Mouse (Mus musculus) midbrain, embryonic 16.5 days (tissue): ENCODE measurements around the gene Nlrp4f. TPM values are rescaled to one million over a fixed set of nuclear protein-coding genes. Genes with fewer than 3 reads are reported as not detected.

Source experiments
- ATAC-seq: fragments of 200-750 bp; cut with Nextera tagmentation; 2 replicates; pipeline ENCODE4 v1.8.0; 2017; ENCODE audit warnings: moderate TSS enrichment
- H3K27ac ChIP-seq: fragments of 300-500 bp; sonication (generic); 2 replicates; pipeline ENCODE4 v1.5.1; 2014; ENCODE audit warnings: mild to moderate bottlenecking, low read length, mixed read lengths
- H3K27me3 ChIP-seq: fragments of 300-500 bp; sonication (generic); 2 replicates; pipeline ENCODE4 v1.6.1; 2014; ENCODE audit warnings: low read depth, low read length, mixed read lengths; ENCODE audit not compliant: control insufficient read depth, insufficient read depth
- H3K36me3 ChIP-seq: fragments of 300-500 bp; sonication (generic); 2 replicates; pipeline ENCODE4 v1.6.1; 2014; ENCODE audit warnings: mild to moderate bottlenecking, low read length, moderate library complexity, mixed read lengths; ENCODE audit not compliant: control insufficient read depth, insufficient read depth
- H3K4me1 ChIP-seq: fragments of 300-500 bp; sonication (generic); 2 replicates; pipeline ENCODE4 v1.6.1; 2014; ENCODE audit warnings: mild to moderate bottlenecking, low read length, mixed read lengths; ENCODE audit not compliant: control insufficient read depth, insufficient read depth
- H3K4me2 ChIP-seq: fragments of 300-500 bp; sonication (generic); 2 replicates; pipeline ENCODE4 v1.6.1; 2014; ENCODE audit warnings: mild to moderate bottlenecking, low read length, mixed read lengths
- H3K4me3 ChIP-seq: fragments of 300-500 bp; sonication (generic); 2 replicates; pipeline ENCODE4 v1.5.1; 2014; ENCODE audit warnings: low read depth, mild to moderate bottlenecking, low read length, moderate library complexity, mixed read lengths
- H3K9ac ChIP-seq: fragments of 300-500 bp; sonication (generic); 2 replicates; pipeline ENCODE4 v1.6.1; 2014; ENCODE audit warnings: low read depth, low read length, mixed read lengths
- H3K9me3 ChIP-seq: fragments of 300-500 bp; sonication (generic); replicated peaks from 2 replicates; pipeline ENCODE4 v1.6.1; 2014; ENCODE audit warnings: mild to moderate bottlenecking, low read length, mixed read lengths; ENCODE audit not compliant: control insufficient read depth, poor library complexity, severe bottlenecking
- WGBS: fragments of 180-500 bp; shearing (Covaris S2); extraction: QIAGEN DNeasy Blood & Tissue Kit; methylation state at CpG from one replicate; pipeline ENCODE4 v1.1.7; 2014; 5-methylcytosine and 5-hydroxymethylcytosine counted together
- polyA plus RNA-seq: library from polyadenylated mRNA; unstranded; fragments of >200 nt; fragmentation: Nextera tagmentation; extraction: Ambion mirVana; gene quantifications from 2 replicates; pipeline ENCODE4 v1.2.1, GENCODE M21; 2015

The Nlrp4f gene
- polyA plus RNA-seq = not detected in 2 replicates

DNA sequence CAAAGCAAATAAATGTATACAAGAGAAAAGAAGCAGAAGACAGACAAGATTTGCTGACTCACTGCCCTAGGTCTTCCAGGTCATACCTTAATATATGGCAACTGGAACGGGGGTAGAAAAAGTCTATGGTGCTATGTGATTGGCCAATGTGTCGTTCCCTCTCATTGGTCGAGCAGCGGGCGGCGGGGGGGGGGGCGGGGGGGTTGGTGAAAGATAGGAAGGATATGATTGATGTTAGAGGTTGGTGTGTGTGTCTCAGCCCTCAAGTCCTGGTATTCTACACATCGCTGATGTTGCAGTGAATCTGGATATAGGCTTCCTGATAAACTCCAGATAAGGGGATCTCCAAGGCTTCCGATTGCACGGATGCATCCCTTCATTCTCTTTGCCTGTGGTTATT, at the start of gene Nlrp4f:
Gene Nlrp4f, minus strand, starts transcription at position 101 of the 400 bp plus-strand sequence.
- ATAC-seq = no peak
- no peaks in the 10 kb centered on the region for H3K36me3 ChIP-seq
- no peak within 1 kb of the TSS for H3K27ac ChIP-seq
- no peaks in the 10 kb centered on the region for H3K27me3 ChIP-seq
- no peaks in the 10 kb centered on the region; the same call in 1 of the 2 replicates for H3K9me3 ChIP-seq
- H3K4me1 ChIP-seq = no peaks in the 10 kb centered on the region
- no peak within 1 kb of the TSS for H3K4me3 ChIP-seq
- H3K4me2 ChIP-seq = no peak within 1 kb of the TSS
- H3K9ac ChIP-seq = no peak within 1 kb of the TSS
- 90% methylated on average over 10 of the region's 10 CpGs for WGBS

DNA sequence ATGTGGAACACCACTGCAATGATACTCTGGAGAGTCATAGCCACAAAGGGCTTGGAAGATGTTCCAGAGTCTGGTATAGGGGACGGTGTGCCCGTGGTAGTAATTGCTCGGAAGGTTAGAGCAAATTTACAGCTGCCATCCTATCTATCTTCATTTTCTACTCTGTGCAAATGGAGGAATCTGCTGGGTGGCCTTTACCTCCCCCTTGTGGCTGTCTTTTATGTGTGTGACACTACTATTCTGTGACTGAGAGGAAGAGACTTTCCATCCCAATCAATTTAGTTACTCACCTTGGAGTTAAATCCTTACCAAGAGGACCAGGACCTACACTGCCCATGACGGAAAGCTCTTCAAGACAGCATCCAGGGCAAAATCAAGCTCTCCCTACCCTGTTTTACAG, 37.5 kb upstream of the Nlrp4f start:
- Histone ChIP-seq H3K36me3 (peaks cover 10% of the 10 kb centered on the region; the same call in 1 of the 2 replicates), H3K4me3 (no peak overlapping the region), H3K9ac (no peak overlapping the region), H3K4me2 (no peak overlapping the region), H3K4me1 (peaks cover 14% of the 10 kb centered on the region), H3K27ac (no peak overlapping the region), H3K9me3 (peaks cover 17% of the 10 kb centered on the region; the same call in 1 of the 2 replicates), H3K27me3 (no peaks in the 10 kb centered on the region)
- no peak for ATAC-seq
- 99% methylated on average over 4 of the region's 4 CpGs for WGBS

DNA sequence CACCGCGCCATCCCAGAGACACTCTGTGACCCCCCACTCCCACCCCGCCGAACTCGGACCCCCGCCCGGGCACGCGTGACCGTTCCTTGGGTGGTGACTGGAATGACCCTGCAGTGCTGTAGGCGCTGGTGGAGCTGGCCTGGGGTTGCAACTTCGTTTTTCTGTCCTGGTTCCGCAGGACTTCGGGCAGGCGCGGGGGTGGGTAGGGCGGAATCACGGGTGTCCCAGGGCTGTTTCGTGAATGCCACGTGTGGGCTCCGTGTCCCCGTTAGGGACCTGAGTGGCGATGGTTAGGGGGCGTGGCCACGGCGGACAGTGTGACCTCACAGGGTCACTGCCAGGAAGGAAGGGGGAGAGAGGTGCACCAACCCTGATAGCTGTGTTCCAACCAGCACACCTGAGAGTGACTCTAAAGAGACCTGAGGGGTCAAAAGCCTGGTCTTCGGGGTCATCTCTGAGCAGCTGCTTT, 36.6 kb upstream of the Nlrp4f start:
- whole genome bisulfite sequencing = 40% methylated on average over 27 of the region's 27 CpGs
- Histone ChIP-seq H3K36me3 (peaks cover 6% of the 10 kb centered on the region; the same call in 1 of the 2 replicates), H3K9ac (peak overlapping the region; percentile 78; the same call in 1 of the 2 replicates)

DNA sequence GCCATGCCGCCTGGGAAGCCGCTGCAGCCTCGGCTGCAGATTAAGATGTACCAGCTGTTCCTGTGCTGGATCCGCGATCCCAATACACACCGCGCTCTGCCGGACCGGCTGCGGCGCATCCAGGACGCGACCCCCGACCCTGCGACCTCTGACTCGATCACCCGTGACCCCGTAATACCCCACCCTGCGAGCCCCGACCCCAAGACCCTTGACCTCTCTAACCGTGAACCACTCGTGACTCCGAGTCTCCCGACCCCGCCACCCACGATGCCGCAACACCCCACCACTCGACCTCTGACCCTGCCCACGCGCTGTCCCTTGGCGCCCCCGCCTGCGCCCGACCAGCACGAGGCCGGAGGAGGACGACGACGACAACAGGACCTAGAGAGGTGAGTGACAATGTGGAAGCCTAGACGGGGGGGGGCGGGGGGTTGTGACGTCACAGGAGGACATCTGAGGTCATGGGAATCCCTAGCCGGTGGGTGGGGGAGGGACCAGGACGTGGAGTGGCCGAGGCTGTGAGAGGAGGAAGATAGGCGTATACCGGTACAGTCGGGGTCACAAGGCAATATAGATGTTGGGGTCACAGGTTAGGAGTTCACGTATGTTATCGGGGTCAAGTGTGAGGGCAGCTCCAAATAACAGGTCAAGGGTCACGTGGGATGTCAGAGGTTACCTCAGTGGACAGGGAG, 36.0 kb upstream of the Nlrp4f start:
- peaks cover 6% of the 10 kb centered on the region; the same call in 1 of the 2 replicates for H3K36me3 ChIP-seq
- H3K9ac ChIP-seq = peak overlapping the region; percentile 78
- peak overlapping the region; percentile 93 for H3K27ac ChIP-seq
- no peaks in the 10 kb centered on the region for H3K27me3 ChIP-seq
- peaks cover 15% of the 10 kb centered on the region; the same call in 1 of the 2 replicates for H3K9me3 ChIP-seq
- peak overlapping the region; percentile 100 for H3K4me2 ChIP-seq
- peaks cover 14% of the 10 kb centered on the region for H3K4me1 ChIP-seq
- WGBS = 5% methylated on average over 50 of the region's 51 CpGs
- no peak; the same call in 1 of the 2 replicates for ATAC-seq
- H3K4me3 ChIP-seq = peak overlapping the region; percentile 63

More for the DNA sequence above, 36.6 kb upstream of the Nlrp4f start:
- Histone ChIP-seq H3K4me3 (peak overlapping the region; percentile 63), H3K27me3 (no peaks in the 10 kb centered on the region), H3K27ac (no peak overlapping the region), H3K4me2 (peak overlapping the region; percentile 100), H3K9me3 (peaks cover 15% of the 10 kb centered on the region; the same call in 1 of the 2 replicates), H3K4me1 (peaks cover 14% of the 10 kb centered on the region)
- ATAC-seq = no peak

DNA sequence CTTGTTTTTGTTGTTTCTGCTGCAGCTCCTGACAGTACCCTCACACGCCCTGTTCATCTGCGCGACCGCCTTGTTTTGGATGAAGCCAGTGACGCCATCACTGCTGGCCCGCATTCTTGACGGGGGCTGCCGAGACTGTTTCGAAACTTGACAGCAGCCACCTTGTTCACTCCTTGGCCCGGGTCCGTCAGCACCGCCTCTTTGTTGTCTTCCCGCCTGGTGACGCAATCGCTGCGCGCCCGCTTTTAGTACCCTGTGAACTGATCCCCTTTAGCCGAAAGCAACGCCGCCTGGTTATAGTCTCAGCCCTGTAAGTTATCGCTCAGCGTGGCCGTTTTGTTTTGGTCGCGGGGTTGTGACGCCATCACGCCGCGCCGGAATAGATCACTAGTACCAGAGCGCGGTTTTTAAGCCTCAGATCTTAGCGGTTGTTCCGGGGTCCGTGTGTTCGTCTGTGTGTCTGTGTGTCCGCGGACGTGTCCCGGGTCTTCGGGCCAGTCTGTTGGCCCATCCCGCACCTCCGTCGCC, 35.4 kb upstream of the Nlrp4f start:
- peak; percentile 90 for ATAC-seq
- peak overlapping the region; percentile 63 for H3K4me3 ChIP-seq
- peak overlapping the region; percentile 78 for H3K9ac ChIP-seq
- peak overlapping the region; percentile 93 for H3K27ac ChIP-seq
- H3K4me2 ChIP-seq = peak overlapping the region; percentile 100
- peaks cover 14% of the 10 kb centered on the region for H3K4me1 ChIP-seq
- WGBS = under 1% methylated on average over 45 of the region's 45 CpGs
- peaks cover 17% of the 10 kb centered on the region; the same call in 1 of the 2 replicates for H3K9me3 ChIP-seq
- H3K36me3 ChIP-seq = peaks cover 6% of the 10 kb centered on the region; the same call in 1 of the 2 replicates
- no peaks in the 10 kb centered on the region for H3K27me3 ChIP-seq

DNA sequence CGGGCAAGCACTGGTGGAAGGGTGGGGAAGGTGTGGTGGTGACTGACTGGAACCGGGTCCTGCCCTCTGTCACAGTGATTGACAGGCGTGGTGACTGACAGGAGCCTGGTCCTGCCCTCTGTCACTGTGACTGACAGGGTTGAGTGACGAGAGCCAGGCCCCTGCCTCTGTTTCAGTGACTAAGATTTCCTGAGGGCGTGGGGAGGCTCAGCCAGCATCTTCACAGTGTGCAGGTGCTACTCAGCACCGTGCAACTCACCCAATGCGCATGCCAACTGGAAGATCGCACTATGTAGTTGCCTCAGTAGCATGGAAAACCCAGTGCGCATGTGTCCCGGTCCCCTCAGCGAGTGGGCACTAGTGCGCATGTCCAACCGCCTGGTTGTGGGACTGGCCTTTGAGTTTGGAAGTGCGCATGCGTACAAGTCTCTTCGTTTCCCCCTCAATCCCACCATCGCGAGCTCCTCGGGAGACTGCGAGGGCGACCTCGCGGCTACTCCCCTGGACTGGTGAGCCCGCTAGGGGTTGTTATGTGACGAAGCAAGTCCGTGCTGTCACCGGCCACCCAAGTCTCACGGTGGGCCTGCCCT, 34.8 kb upstream of the Nlrp4f start:
- under 1% methylated on average over 28 of the region's 28 CpGs for WGBS
- H3K9me3 ChIP-seq = peaks cover 13% of the 10 kb centered on the region; the same call in 1 of the 2 replicates
- ATAC-seq = peak; percentile 98

DNA sequence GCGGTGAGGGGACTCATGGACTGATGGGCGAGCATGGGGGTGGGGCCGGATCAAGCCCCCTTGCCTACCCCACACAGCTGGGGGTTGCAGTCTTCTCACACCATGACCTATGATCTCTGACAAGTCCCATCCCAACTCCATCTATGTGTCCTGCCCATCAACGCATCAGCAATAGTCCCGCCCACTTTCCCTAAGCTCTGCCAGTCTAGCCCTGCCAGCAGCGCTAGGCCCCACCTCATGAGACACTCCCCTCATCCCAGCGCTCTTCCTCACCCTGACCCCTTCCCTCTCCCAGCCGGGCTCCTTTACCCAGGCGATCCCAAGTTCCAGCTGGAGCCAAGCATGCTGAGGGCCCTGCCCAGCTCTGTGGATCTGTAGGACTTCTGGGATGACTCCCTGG, 31.4 kb upstream of the Nlrp4f start:
- ATAC-seq = no peak

More for the DNA sequence above, 34.8 kb upstream of the Nlrp4f start:
- H3K36me3 ChIP-seq = peaks cover 6% of the 10 kb centered on the region; the same call in 1 of the 2 replicates
- H3K4me3 ChIP-seq = peak overlapping the region; percentile 63
- H3K27ac ChIP-seq = peak overlapping the region; percentile 93
- H3K27me3 ChIP-seq = no peaks in the 10 kb centered on the region
- peak overlapping the region; percentile 100 for H3K4me2 ChIP-seq
- peaks cover 14% of the 10 kb centered on the region for H3K4me1 ChIP-seq
- H3K9ac ChIP-seq = peak overlapping the region; percentile 78

DNA sequence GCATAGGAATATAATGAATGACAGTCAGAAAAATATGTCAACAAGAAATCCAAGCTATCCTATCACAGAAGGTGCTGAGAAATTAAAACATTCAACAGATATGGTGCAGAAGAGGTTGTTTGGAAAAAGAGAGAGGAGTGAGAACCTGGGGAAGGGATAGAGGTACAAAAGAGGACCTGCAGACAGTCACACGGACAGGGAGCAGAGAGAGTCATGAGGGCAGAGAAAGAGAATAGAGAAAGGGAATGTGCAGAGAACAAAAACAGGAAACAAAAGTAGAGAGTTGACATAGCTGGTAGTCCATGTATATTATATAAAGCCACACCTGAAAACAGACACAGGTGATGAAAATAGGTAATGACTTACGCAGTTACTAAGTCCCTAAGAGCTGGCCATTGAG, 20.9 kb upstream of the Nlrp4f start:
- ATAC-seq = no peak
- H3K9me3 ChIP-seq = peaks cover 4% of the 10 kb centered on the region; the same call in 1 of the 2 replicates

More for the DNA sequence above, 31.4 kb upstream of the Nlrp4f start:
- H3K27me3 ChIP-seq = no peaks in the 10 kb centered on the region
- H3K36me3 ChIP-seq = no peaks in the 10 kb centered on the region
- 69% methylated on average over 9 of the region's 9 CpGs for WGBS
- H3K27ac ChIP-seq = no peak overlapping the region
- no peak overlapping the region for H3K9ac ChIP-seq
- H3K9me3 ChIP-seq = peaks cover 2% of the 10 kb centered on the region; the same call in 1 of the 2 replicates
- H3K4me1 ChIP-seq = peaks cover 9% of the 10 kb centered on the region
- no peak overlapping the region for H3K4me3 ChIP-seq
- no peak overlapping the region for H3K4me2 ChIP-seq

More for the DNA sequence above, 20.9 kb upstream of the Nlrp4f start:
- Histone ChIP-seq H3K4me1 (no peaks in the 10 kb centered on the region), H3K27me3 (no peaks in the 10 kb centered on the region), H3K36me3 (no peaks in the 10 kb centered on the region), H3K9ac (no peak overlapping the region), H3K4me2 (no peak overlapping the region), H3K27ac (no peak overlapping the region), H3K4me3 (no peak overlapping the region)
- 90% methylated on average over 2 of the region's 2 CpGs for WGBS
